Mouse (Mus musculus) embryonic fibroblast, embryonic 13.5 days (primary cell): Measurements from ENCODE around the gene Slc37a3.

Experiments
- CTCF ChIP-seq: IDR thresholded peaks from 2 replicates; pipeline ENCODE4 v1.5.1; 2011; ENCODE audit warnings: mild to moderate bottlenecking, control low read depth, low read length, moderate library complexity, borderline replicate concordance; ENCODE audit not compliant: insufficient read depth
- POLR2A ChIP-seq: IDR thresholded peaks from 2 replicates; pipeline ENCODE4 v1.6.1; 2011; ENCODE audit warnings: low read depth, mild to moderate bottlenecking, control low read depth, low read length, moderate library complexity

- TF ChIP-seq CTCF (no peak), POLR2A (no peak)
These were observed 80.4 kb downstream of the Slc37a3 start for GRCm38 (mm10) chr6:39297079-39297478.
